Mouse (Mus musculus): Measurements from ENCODE around the gene Htr1d. TPM values are rescaled to one million over a fixed set of nuclear protein-coding genes. Genes with fewer than 3 reads are reported as not detected.

Gene Htr1d
- polyA plus RNA-seq (2012) = not detected in 2 replicates

GRCm38 (mm10) chr4:136423224-136423623 lies at the start of gene Htr1d:
Htr1d (plus strand) TSS chr4:136423524.
- TF ChIP-seq GATA1 (IDR thresholded peaks at IDR 0.05; ENCODE audit: low read length) = no peak

- no peak for TF ChIP-seq GATA1 (IDR thresholded peaks at IDR 0.05; ENCODE audit: low read length)
Observed at GRCm38 (mm10) chr4:136377001-136377400, 46.3 kb upstream of the Htr1d start.

DNA sequence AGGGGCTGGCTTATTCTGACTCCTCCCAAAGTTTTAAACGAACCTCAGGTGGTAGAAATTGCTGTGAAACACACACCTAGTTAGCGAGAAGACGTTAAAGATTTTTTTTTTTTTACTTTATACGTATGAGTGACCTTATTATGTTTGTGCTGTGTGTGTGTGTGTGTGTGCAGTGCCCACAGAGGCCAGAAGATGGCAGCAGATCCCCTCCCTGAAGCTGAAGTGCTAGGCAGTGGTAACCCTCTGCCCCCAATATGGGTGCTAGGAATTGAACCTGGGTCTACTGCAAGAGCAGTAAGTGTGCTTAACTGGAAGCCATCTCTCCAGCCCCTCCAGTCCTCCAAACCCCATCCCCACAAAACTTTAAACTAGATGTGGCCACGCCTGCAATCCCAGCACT lies 40.3 kb upstream of the Htr1d start:
- no peak for TF ChIP-seq GATA1 (IDR thresholded peaks at IDR 0.05; ENCODE audit: low read length)

GRCm38 (mm10) chr4:136383839-136384238 lies 39.5 kb upstream of the Htr1d start:
- TF ChIP-seq GATA1 (IDR thresholded peaks at IDR 0.05; ENCODE audit: low read length) = no peak

GRCm38 (mm10) chr4:136387261-136387660 lies 36.1 kb upstream of the Htr1d start:
- TF ChIP-seq GATA1 (IDR thresholded peaks at IDR 0.05; ENCODE audit: low read length) = no peak

DNA sequence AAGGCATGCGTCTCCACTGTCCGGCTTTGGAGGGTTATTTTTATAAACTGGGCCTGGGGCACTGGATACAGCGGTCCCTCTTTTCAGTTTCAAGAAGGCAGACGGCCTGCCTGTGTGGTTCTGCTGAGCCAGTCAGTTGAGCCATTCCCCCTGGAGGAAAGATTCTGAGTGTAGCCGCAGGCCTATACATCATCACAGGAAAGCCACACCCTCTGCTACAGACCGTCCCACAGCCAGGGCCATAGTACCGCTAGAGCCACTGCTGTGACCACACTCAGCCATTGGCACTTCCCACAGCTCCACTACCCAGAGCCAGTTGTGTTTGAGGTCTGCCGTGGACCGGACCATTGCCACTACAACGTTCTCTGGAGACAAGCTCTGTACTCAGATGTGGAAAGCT lies 21.5 kb upstream of the Htr1d start:
- TF ChIP-seq GATA1 (IDR thresholded peaks at IDR 0.05; ENCODE audit: low read length) = no peak

- no peak for TF ChIP-seq GATA1 (IDR thresholded peaks at IDR 0.05; ENCODE audit: low read length)
Observed at GRCm38 (mm10) chr4:136407831-136408230, 15.5 kb upstream of the Htr1d start.

GRCm38 (mm10) chr4:136411995-136412765 lies 11.1 kb upstream of the Htr1d start:
- no peak for TF ChIP-seq GATA1 (IDR thresholded peaks at IDR 0.05; ENCODE audit: low read length)

- TF ChIP-seq GATA1 (IDR thresholded peaks at IDR 0.05; ENCODE audit: low read length) = no peak
Observed at GRCm38 (mm10) chr4:136415477-136415876, 7.8 kb upstream of the Htr1d start.

DNA sequence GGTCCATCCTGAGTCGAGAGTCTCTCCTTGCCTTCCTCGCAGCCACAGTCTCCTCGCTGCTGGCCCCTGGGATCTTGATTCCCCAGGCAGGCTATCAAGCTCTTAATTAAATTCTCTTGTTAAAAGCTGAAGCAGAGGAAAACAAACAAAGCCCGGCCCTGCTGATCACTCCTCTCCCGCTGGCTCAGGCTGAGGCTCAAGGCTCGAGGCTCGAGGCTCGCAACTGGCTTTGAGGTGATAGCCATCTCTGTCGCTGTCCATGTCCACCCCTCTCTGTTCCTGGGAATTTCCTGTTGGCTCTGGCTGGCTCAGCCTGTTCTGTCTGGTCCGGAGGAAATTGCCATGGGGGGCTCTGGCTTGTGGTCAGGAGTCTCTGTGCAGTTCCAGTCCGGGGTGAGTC lies 4.4 kb upstream of the Htr1d start:
- no peak for TF ChIP-seq GATA1 (IDR thresholded peaks at IDR 0.05; ENCODE audit: low read length)

GRCm38 (mm10) chr4:136419386-136419785 lies 3.9 kb upstream of the Htr1d start:
- TF ChIP-seq GATA1 (IDR thresholded peaks at IDR 0.05; ENCODE audit: low read length) = no peak

GRCm38 (mm10) chr4:136424120-136424999 lies 1.0 kb downstream of the Htr1d start:
- TF ChIP-seq GATA1 (IDR thresholded peaks at IDR 0.05; ENCODE audit: low read length) = no peak

- no peak for TF ChIP-seq GATA1 (IDR thresholded peaks at IDR 0.05; ENCODE audit: low read length)
Observed at GRCm38 (mm10) chr4:136425000-136425288, 1.6 kb downstream of the Htr1d start.

- TF ChIP-seq GATA1 (IDR thresholded peaks at IDR 0.05; ENCODE audit: low read length) = no peak
Observed at GRCm38 (mm10) chr4:136430609-136431375, 7.5 kb downstream of the Htr1d start.

DNA sequence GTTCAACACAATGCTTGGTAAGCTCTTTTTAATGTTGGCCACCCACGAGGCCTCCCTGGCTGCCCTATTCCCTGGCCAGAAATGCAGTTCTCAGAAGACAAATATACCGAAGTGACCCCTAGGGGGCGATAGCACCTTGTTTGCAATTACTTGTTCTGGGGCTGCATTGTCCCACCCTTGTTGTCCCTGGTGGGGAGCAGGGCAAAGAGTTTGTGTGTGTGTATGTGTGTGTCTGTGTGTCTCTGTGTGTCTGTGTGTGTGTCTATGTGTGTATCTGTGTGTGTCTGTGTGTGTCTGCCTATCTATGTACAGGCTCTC lies 8.0 kb downstream of the Htr1d start:
- TF ChIP-seq GATA1 (IDR thresholded peaks at IDR 0.05; ENCODE audit: low read length) = no peak

DNA sequence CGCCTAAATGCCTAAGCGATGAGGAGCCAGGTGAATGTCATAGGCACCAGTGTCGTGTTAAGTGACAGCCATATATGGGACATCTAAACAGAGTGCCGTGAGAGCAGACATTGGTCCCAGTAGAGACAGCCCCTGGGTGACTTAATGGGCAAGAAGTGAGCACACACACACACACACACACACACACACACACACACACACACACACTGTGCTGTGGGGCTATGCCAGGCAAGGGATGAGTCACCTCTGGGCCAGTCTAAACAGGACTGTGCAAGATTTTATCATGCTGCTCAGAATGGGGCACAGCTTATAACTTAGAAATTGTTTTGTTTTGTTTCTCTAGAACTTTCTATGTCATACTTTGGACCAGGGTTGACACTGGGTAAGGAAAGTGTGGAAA lies 10.7 kb downstream of the Htr1d start:
- TF ChIP-seq GATA1 (IDR thresholded peaks at IDR 0.05; ENCODE audit: low read length) = no peak

Data from G1E-ER4 (cell line).